Mouse (Mus musculus): ENCODE results near the gene Vezf1. TPM values are rescaled to one million over a fixed set of nuclear protein-coding genes. Genes with fewer than 3 reads are reported as not detected.

The Vezf1 gene
- polyA plus RNA-seq, 1 experiment from 2014 or later, result 46.5 TPM

- peak; percentile 53; the same call in 1 of the 2 replicates for ATAC-seq (ENCODE audit: insufficient number of reproducible peaks, insufficient read depth, low FRiP score, low read depth)
- WGBS, result 13% methylated on average over 4 of the region's 4 CpGs
- H3K9me3 ChIP-seq (ENCODE audit: control insufficient read depth, low read depth, low read length), result no peaks in the 10 kb centered on the region
- no peaks in the 10 kb centered on the region for H3K27me3 ChIP-seq (ENCODE audit: control insufficient read depth, insufficient read depth, low read length)
- no peak overlapping the region for H3K4me3 ChIP-seq (ENCODE audit: low read depth, low read length)
- peak overlapping the region; percentile 68 for H3K27ac ChIP-seq (ENCODE audit: low read length)
- H3K4me1 ChIP-seq (ENCODE audit: control insufficient read depth, insufficient read depth, low read length), result peaks cover 28% of the 10 kb centered on the region
- no peaks in the 10 kb centered on the region for H3K36me3 ChIP-seq (ENCODE audit: control insufficient read depth, insufficient read depth, low read length)
- no peak overlapping the region for H3K9ac ChIP-seq (replicated peaks; ENCODE audit: low read depth, low read length)
- H3K4me2 ChIP-seq (replicated peaks; ENCODE audit: low read depth, low read length), result peak overlapping the region; percentile 67; the same call in 1 of the 2 replicates
Measured at GRCm38 (mm10) chr11:88097173-88097572, 29.1 kb downstream of the Vezf1 start.

- no peak for ATAC-seq (ENCODE audit: insufficient number of reproducible peaks, insufficient read depth, low FRiP score, low read depth)
- no peaks in the 10 kb centered on the region for H3K9me3 ChIP-seq (ENCODE audit: control insufficient read depth, low read depth, low read length)
- peak within 1 kb of the TSS; percentile 95 for H3K9ac ChIP-seq (replicated peaks; ENCODE audit: low read depth, low read length)
- WGBS, result 27% methylated on average over 17 of the region's 17 CpGs
- H3K27ac ChIP-seq (ENCODE audit: low read length), result peak within 1 kb of the TSS; percentile 92
- H3K4me3 ChIP-seq (ENCODE audit: low read depth, low read length), result peak within 1 kb of the TSS; percentile 87
- peak within 1 kb of the TSS; percentile 67 for H3K4me2 ChIP-seq (replicated peaks; ENCODE audit: low read depth, low read length)
- no peaks in the 10 kb centered on the region for H3K27me3 ChIP-seq (ENCODE audit: control insufficient read depth, insufficient read depth, low read length)
- no peaks in the 10 kb centered on the region for H3K36me3 ChIP-seq (ENCODE audit: control insufficient read depth, insufficient read depth, low read length)
- H3K4me1 ChIP-seq (ENCODE audit: control insufficient read depth, insufficient read depth, low read length), result peaks cover 28% of the 10 kb centered on the region
Measured at GRCm38 (mm10) chr11:88098021-88098729, 30.1 kb downstream of the Vezf1 start, which contains the start of gene Cuedc1. TSS of gene Cuedc1 (plus strand) at chr11:88098058.

GRCm38 (mm10) chr11:88098787-88099598 is 30.9 kb downstream of the Vezf1 start:
- Histone ChIP-seq H3K36me3 (ENCODE audit: control insufficient read depth, insufficient read depth, low read length) (no peaks in the 10 kb centered on the region), H3K4me3 (ENCODE audit: low read depth, low read length) (peak overlapping the region; percentile 87), H3K27me3 (ENCODE audit: control insufficient read depth, insufficient read depth, low read length) (no peaks in the 10 kb centered on the region), H3K9me3 (ENCODE audit: control insufficient read depth, low read depth, low read length) (no peaks in the 10 kb centered on the region), H3K27ac (ENCODE audit: low read length) (peak overlapping the region; percentile 92), H3K9ac (replicated peaks; ENCODE audit: low read depth, low read length) (peak overlapping the region; percentile 95), H3K4me2 (replicated peaks; ENCODE audit: low read depth, low read length) (peak overlapping the region; percentile 67), H3K4me1 (ENCODE audit: control insufficient read depth, insufficient read depth, low read length) (peaks cover 28% of the 10 kb centered on the region)
- 1% methylated on average over 87 of the region's 95 CpGs for WGBS
- ATAC-seq (ENCODE audit: insufficient number of reproducible peaks, insufficient read depth, low FRiP score, low read depth), result peak; percentile 60

GRCm38 (mm10) chr11:88099599-88100023 is 31.5 kb downstream of the Vezf1 start:
- peak overlapping the region; percentile 67 for H3K4me2 ChIP-seq (replicated peaks; ENCODE audit: low read depth, low read length)
- no peaks in the 10 kb centered on the region for H3K9me3 ChIP-seq (ENCODE audit: control insufficient read depth, low read depth, low read length)
- WGBS, result under 1% methylated on average over 38 of the region's 38 CpGs
- peak overlapping the region; percentile 92 for H3K27ac ChIP-seq (ENCODE audit: low read length)
- ATAC-seq (ENCODE audit: insufficient number of reproducible peaks, insufficient read depth, low FRiP score, low read depth), result peak; percentile 43; the same call in 1 of the 2 replicates
- no peaks in the 10 kb centered on the region for H3K27me3 ChIP-seq (ENCODE audit: control insufficient read depth, insufficient read depth, low read length)
- peak overlapping the region; percentile 95 for H3K9ac ChIP-seq (replicated peaks; ENCODE audit: low read depth, low read length)
- no peaks in the 10 kb centered on the region for H3K36me3 ChIP-seq (ENCODE audit: control insufficient read depth, insufficient read depth, low read length)
- H3K4me3 ChIP-seq (ENCODE audit: low read depth, low read length), result peak overlapping the region; percentile 87
- peaks cover 28% of the 10 kb centered on the region for H3K4me1 ChIP-seq (ENCODE audit: control insufficient read depth, insufficient read depth, low read length)

- no peak for ATAC-seq (ENCODE audit: insufficient number of reproducible peaks, insufficient read depth, low FRiP score, low read depth)
- peak overlapping the region; percentile 67 for H3K4me2 ChIP-seq (replicated peaks; ENCODE audit: low read depth, low read length)
- peak overlapping the region; percentile 87 for H3K4me3 ChIP-seq (ENCODE audit: low read depth, low read length)
- H3K27ac ChIP-seq (ENCODE audit: low read length), result no peak overlapping the region
- no peaks in the 10 kb centered on the region for H3K36me3 ChIP-seq (ENCODE audit: control insufficient read depth, insufficient read depth, low read length)
- H3K9me3 ChIP-seq (ENCODE audit: control insufficient read depth, low read depth, low read length), result no peaks in the 10 kb centered on the region
- 34% methylated on average over 4 of the region's 4 CpGs for WGBS
- H3K27me3 ChIP-seq (ENCODE audit: control insufficient read depth, insufficient read depth, low read length), result no peaks in the 10 kb centered on the region
- H3K4me1 ChIP-seq (ENCODE audit: control insufficient read depth, insufficient read depth, low read length), result peaks cover 28% of the 10 kb centered on the region
- peak overlapping the region; percentile 95 for H3K9ac ChIP-seq (replicated peaks; ENCODE audit: low read depth, low read length)
Measured at GRCm38 (mm10) chr11:88100170-88100569, 32.1 kb downstream of the Vezf1 start.

- no peak overlapping the region for H3K9ac ChIP-seq (replicated peaks; ENCODE audit: low read depth, low read length)
- no peaks in the 10 kb centered on the region for H3K36me3 ChIP-seq (ENCODE audit: control insufficient read depth, insufficient read depth, low read length)
- no peaks in the 10 kb centered on the region for H3K9me3 ChIP-seq (ENCODE audit: control insufficient read depth, low read depth, low read length)
- H3K4me1 ChIP-seq (ENCODE audit: control insufficient read depth, insufficient read depth, low read length), result peaks cover 29% of the 10 kb centered on the region; the same call in 1 of the 2 replicates
- no peak overlapping the region for H3K27ac ChIP-seq (ENCODE audit: low read length)
- H3K4me2 ChIP-seq (replicated peaks; ENCODE audit: low read depth, low read length), result no peak overlapping the region
- no peak overlapping the region for H3K4me3 ChIP-seq (ENCODE audit: low read depth, low read length)
- no peak for ATAC-seq (ENCODE audit: insufficient number of reproducible peaks, insufficient read depth, low FRiP score, low read depth)
- 86% methylated on average over 19 of the region's 19 CpGs for WGBS
- H3K27me3 ChIP-seq (ENCODE audit: control insufficient read depth, insufficient read depth, low read length), result no peaks in the 10 kb centered on the region
Measured at GRCm38 (mm10) chr11:88103214-88103941, 35.3 kb downstream of the Vezf1 start.

- H3K4me3 ChIP-seq (ENCODE audit: low read depth, low read length), result no peak overlapping the region
- no peak overlapping the region for H3K27ac ChIP-seq (ENCODE audit: low read length)
- ATAC-seq (ENCODE audit: insufficient number of reproducible peaks, insufficient read depth, low FRiP score, low read depth), result no peak
- 53% methylated on average over 6 of the region's 6 CpGs for WGBS
- H3K4me1 ChIP-seq (ENCODE audit: control insufficient read depth, insufficient read depth, low read length), result peaks cover 21% of the 10 kb centered on the region; the same call in 1 of the 2 replicates
- no peaks in the 10 kb centered on the region for H3K36me3 ChIP-seq (ENCODE audit: control insufficient read depth, insufficient read depth, low read length)
- no peak overlapping the region for H3K4me2 ChIP-seq (replicated peaks; ENCODE audit: low read depth, low read length)
- no peaks in the 10 kb centered on the region for H3K27me3 ChIP-seq (ENCODE audit: control insufficient read depth, insufficient read depth, low read length)
- H3K9ac ChIP-seq (replicated peaks; ENCODE audit: low read depth, low read length), result no peak overlapping the region
- H3K9me3 ChIP-seq (ENCODE audit: control insufficient read depth, low read depth, low read length), result no peaks in the 10 kb centered on the region
Measured at GRCm38 (mm10) chr11:88105494-88106291, 37.6 kb downstream of the Vezf1 start.
